Mouse (Mus musculus) testis, adult 2 months (tissue): ENCODE results near the gene Hsf5.

Source experiments
- CTCF ChIP-seq: fragments of 200-500 bp; IDR thresholded peaks from 2 replicates; pipeline ENCODE4 v1.5.1; 2012; ENCODE audit warnings: low read depth, mild to moderate bottlenecking, inconsistent platforms, low read length, moderate library complexity; ENCODE audit not compliant: control insufficient read depth, insufficient read depth, insufficient replicate concordance
- POLR2A ChIP-seq: fragments of 200-500 bp; IDR thresholded peaks from 2 replicates; pipeline ENCODE4 v1.6.1; 2012; ENCODE audit warnings: low read depth, mild to moderate bottlenecking, inconsistent platforms, low read length, moderate library complexity; ENCODE audit not compliant: control insufficient read depth

- no peak for TF ChIP-seq POLR2A
- no peak for TF ChIP-seq CTCF
Observed at GRCm38 (mm10) chr11:87698126-87698525, 81.2 kb downstream of the Hsf5 start.
